Mouse (Mus musculus): Measurements from ENCODE around the gene Rgl3.

Gene Rgl3

GRCm38 (mm10) chr9:21978398-21979128 is 10.7 kb downstream of the Rgl3 start:
- no peak for DNase-seq

DNA sequence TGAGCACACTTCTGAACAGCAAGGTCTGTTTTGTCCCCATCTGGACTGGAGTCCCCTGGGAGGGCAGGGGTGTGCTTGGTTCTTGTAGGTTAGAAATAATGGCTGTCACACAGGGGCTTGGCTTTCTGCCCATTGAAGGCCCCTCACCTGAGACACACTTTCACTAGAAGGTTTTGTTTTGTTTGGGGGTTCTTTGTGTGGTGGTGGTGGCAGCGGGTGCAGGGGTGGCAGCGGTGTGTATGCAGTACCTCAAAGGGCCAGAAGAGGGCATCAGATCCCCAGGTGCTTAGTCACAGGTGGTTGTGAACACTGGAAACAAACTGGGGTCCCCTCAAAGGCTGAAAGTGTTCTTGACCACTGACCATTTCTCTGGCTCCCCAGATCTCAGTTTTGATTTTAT is 11.3 kb downstream of the Rgl3 start:
- peak; percentile 56 for DNase-seq

DNA sequence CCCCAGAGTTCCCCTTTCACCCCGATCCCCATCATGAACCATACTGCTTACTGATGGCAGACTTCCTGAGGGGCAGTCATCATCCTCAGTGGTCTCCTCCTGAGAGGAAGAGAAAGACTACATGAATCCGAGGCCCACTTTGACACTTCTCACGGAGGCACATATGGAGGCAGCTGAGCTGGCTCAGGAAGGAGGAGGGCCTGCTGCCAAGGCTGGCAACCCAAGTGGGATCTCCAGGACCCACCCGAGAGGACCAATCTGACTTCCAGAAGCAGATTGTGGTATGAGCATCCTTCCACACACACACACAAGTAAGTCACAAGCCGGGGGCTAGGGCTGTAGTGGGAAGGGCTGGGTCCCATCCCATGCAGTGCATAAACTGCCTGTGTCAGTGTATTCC is 11.9 kb downstream of the Rgl3 start:
- DNase-seq, result no peak

DNA sequence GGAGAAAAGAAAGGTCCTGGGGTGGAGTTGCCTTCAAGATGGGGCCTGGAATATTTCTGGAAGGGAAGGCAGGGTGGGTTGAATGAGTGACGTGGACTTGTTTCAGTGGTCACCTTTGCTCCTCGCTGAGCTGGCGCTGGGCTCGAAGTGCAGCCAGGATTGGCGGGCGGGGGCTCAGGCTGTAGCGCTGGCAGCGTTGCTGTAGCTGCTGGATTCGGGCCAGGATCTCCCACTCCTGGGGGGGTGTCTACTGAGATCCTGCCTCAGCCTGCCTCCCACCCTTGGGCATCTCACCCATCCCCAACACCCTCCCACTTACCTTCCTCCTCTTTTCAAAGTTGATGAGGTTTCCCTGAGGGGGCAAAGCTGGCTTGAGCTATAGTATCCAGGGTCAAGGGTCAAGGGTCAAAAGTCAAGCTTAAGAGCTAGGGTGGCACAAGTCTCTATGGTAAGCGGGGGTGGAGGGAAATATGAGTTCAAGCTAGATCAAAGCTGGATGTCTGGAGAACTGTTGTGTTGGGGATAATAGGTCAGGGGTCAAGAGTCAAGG is 12.5 kb downstream of the Rgl3 start:
- no peak for DNase-seq

DNA sequence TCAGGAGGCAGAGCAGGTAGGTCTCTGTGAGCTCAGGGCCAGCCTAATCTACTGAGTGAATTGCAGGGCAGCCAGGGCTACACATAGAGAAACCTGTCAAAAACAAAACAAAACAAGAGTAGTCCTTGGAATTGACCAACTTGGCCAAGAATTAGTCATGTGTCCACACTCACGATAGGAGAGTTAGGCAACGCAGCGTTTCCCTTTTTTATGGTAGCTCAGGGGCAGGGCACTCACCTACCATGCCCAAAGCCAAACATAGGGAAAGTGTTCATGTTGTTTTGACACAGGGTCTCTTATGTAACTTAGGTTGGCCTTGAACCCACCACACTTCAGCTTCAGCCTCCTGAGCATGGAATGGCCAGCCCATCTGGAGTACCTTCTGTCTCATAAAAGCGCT is 19.9 kb downstream of the Rgl3 start:
- DNase-seq, result no peak

- no peak for DNase-seq
These were observed 20.4 kb downstream of the Rgl3 start for GRCm38 (mm10) chr9:21968883-21969282.

- DNase-seq, result peak; percentile 53
These were observed 25.8 kb downstream of the Rgl3 start, which contains the start of gene Epor for GRCm38 (mm10) chr9:21963417-21963816. Gene Epor, minus strand, starts transcription at chr9:21963506.

- DNase-seq, result peak; percentile 77
These were observed 26.7 kb downstream of the Rgl3 start for GRCm38 (mm10) chr9:21962416-21963059.

DNA sequence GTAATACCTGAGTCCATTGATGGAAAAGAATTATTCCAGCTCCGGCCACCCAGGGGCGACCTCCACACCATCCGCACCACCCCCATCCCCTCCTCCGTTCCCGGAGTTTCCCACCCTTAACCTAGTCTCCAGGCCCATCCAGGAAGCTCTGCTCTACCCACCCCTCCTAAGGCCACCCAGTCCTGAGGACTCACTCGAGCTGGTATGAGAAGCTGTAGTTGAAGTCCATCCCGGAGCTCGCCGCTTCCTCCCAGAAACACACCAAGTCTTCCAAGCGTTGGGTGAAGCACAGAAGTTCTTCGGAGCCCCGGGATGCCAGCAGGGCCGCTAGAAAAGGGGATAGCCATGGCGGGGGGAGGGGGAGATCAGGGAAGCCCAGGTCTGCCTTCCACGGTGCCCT is 27.2 kb downstream of the Rgl3 start:
- DNase-seq, result no peak

DNA sequence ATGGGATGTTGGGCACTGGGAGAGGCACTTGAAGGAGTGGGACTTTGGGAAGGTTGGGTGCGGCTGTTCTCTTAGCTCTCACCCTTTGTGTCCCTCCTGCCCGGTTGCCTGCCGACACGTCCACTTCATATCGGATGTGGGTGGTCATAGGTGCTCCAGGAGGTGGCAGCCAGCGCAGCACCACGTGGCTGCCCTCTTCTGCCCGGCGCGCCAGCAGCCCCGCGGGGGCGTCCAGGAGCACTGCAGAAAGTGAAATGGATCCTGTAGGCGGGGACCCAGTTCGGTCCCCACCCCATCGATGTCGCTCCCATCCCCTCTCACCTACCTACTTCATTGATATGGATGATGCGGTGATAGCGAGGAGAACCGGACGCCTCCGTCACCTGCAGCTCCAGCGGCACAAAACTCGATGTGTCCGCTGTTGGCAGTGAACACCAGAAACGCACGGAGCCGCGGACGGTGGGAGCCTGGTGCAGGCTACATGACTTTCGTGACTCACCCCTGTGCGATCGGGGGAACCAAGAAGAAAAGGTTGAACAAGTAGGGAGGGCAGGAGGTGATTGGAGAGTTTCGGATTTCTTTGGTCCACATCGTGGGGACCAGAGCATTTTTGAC is 27.8 kb downstream of the Rgl3 start:
- peak; percentile 13 for DNase-seq

DNA sequence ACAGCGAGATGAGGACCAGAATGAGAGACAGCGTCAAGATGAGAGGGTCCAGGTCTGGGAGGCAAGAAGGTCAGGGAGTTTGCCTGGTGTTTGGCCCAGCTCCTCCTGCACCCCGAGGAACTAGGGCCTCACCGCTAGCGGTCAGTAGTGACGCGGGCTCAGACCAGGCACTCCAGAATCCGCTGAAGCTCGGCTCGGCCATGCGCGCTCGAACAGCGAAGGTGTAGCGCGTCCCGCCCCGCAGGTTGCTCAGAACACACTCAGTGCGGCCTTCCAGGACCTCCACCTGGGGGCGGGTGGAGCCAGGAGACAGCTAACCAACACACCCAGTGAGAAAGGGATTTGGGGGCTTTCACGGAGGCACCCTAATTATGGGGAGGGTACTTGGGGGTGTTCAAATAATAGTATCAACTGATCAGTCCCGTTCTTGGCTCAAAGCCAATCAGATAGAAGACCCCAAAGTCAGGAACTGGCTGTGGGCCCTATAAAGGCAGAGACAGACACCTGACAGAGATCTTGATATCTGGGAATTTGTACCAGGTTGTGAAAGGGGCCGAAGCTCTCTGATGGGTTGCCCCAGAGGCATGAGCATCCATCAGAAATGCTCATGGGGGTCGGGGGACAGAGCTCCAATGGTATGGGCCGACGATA is 28.6 kb downstream of the Rgl3 start:
- DNase-seq, result peak; percentile 54

DNA sequence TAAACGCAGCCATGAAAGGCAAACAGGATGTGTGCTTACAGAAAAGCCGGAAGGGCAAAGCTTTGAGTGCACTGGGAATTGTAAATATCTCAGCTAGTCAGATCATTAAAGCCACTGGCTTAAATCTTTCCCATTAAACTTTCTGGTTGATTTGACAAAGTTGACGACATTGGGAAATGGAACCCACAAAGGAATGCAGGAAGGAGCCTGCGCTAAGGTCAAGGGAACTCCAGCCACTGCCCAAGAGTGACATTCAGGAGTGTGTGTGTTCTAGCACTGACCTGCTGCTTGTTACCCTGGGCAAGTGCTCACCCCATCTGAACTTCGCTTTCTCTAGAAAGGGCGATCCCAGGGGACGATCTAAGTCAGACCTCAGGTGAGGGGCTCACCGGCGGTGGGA is 29.1 kb downstream of the Rgl3 start:
- DNase-seq, result no peak

DNA sequence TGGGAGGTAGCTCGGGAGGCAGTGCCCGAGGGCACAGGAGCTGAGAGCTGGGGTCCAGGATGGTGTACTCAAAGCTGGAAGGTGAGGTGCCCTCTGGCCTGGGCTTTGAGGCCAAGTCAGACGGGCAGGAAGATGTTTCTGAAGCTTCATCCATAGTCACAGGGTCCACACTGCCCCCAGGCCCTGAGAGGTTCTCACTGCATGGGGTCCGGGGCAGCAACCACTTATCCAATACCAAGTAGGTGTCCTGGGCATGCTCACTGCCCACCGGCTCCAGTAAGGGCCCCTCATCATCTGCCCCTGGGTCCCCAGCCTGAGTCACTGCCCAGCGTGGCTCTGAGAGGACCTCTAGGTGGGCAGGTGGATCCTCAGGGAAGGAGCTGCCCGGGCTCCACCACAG is 30.0 kb downstream of the Rgl3 start:
- no peak for DNase-seq

GRCm38 (mm10) chr9:21958372-21958771 is 30.9 kb downstream of the Rgl3 start:
- DNase-seq, result no peak

- peak; percentile 99 for DNase-seq
These were observed 33.5 kb downstream of the Rgl3 start, which contains the start of gene Swsap1 for GRCm38 (mm10) chr9:21955570-21956281. Gene Swsap1, plus strand, starts transcription at chr9:21955755.

DNA sequence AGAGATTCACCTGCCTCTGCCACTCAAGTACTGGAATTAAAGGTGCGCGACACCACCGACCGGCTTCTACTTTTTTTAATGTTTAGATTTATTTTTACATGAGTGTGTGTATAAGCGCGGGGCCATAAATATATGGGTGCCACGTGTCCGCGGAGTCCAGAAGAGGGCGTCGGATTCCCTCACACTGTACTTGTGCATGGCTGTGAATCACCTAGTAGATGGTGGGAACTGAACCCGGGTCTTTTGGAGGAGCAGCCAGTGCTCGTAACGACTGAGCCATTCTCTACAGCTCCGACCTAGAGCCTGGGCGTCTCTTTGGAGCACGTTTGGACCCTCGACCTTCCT is 34.0 kb downstream of the Rgl3 start:
- no peak for DNase-seq

- no peak for DNase-seq
These were observed 34.6 kb downstream of the Rgl3 start for GRCm38 (mm10) chr9:21954635-21955034.

- DNase-seq, result no peak
These were observed 35.6 kb downstream of the Rgl3 start for GRCm38 (mm10) chr9:21953600-21953999.

GRCm38 (mm10) chr9:21951977-21952376 is 37.3 kb downstream of the Rgl3 start:
- peak; percentile 24 for DNase-seq

GRCm38 (mm10) chr9:21950322-21950721 is 38.9 kb downstream of the Rgl3 start:
- peak; percentile 61 for DNase-seq

DNA sequence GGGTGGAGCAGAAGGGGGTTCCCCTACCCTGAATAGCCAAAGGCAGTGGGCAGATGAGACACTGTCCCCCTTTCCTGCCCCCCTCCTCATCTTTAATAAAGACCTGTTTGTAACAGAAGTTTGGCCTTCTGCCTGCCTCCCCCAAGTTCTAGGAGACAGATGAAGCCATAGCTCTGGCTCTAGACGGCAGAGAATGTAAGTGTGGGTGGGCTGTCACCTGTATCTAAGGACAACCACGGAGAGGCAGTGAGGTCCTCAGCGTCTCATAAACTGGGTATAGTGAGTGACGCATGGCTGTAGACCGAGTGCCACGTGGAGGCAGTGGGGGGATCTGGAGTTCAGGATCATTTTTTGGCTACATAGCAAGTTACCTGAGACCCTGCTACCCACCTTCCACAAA is 40.5 kb downstream of the Rgl3 start:
- no peak for DNase-seq

DNA sequence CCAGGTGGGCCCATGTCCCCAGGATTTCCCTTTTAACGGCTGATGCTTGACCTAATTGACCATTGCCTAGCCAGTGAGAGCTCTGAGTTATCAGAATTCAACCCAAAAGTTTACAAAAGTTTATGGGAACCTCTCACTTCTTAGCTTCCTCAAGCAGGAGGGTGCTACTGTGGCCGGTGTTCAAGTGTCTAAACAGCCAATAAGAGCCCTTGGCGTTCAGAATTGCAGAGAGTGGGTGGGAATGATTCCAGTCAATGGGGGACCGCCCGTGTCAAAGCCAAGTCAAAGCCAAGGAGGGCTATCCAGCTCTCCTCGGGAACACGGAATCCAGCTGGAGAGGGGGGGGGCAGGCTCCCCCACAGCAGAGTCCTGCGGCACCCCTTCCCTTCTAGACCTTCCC is 41.1 kb downstream of the Rgl3 start:
- DNase-seq, result no peak

Data from lung, postnatal 36 days (tissue).